8 mouse cellular contexts compared by ENCODE assay signal in genomic region chr4:133240934-133241908, GRCm38 (mm10). TPM values are rescaled to one million over a fixed set of nuclear protein-coding genes. Genes with fewer than 3 reads are reported as not detected.
DNase-seq lines count a peak whose midpoint lies in the region; ATAC-seq and TF ChIP-seq lines count a peak whose summit lies in the region.

No protein-coding gene starts in this region.

- H3K27ac ChIP-seq in MEL (ENCODE audit: control insufficient read depth, low read depth, low read length): peak overlapping the region; percentile 94
- no peak overlapping the region for H3K27ac ChIP-seq in forebrain, embryonic 16.5 days (ENCODE audit: low read length)
- peak overlapping the region; percentile 98 for H3K27ac ChIP-seq in layer of hippocampus, adult 2 months
- peak overlapping the region; percentile 60; the same call in 1 of the 2 replicates for H3K27ac ChIP-seq in neural tube, embryonic 15.5 days (replicated peaks)

- TF ChIP-seq RAD21 in MEL (IDR thresholded peaks at IDR 0.05; ENCODE audit: low read depth, low read length): no peak

- peak overlapping the region; percentile 75 to 85 for H3K4me3 ChIP-seq in MEL (ENCODE audit: control insufficient read depth in 1 of 2, insufficient read depth in 1 of 2, low read depth in 2 of 2, low read length in 2 of 2)
- peak overlapping the region; percentile 45 for H3K4me3 ChIP-seq in forebrain, embryonic 16.5 days (replicated peaks; ENCODE audit: low read length)
- H3K4me3 ChIP-seq in layer of hippocampus, adult 2 months: peak overlapping the region; percentile 87
- peak overlapping the region; percentile 85 for H3K4me3 ChIP-seq in lung, adult 2 months (replicated peaks; ENCODE audit: extremely low read depth, low read depth, low read length)
- peak overlapping the region; percentile 56 for H3K4me3 ChIP-seq in neural tube, embryonic 15.5 days (replicated peaks)

- no peaks in the 10 kb centered on the region for H3K27me3 ChIP-seq in MEL (ENCODE audit: control insufficient read depth in 1 of 2, insufficient read depth in 2 of 2, low read length in 2 of 2)
- peaks cover 38% of the 10 kb centered on the region for H3K27me3 ChIP-seq in forebrain, embryonic 16.5 days (replicated peaks; ENCODE audit: control insufficient read depth, insufficient read depth, low read length)
- peaks cover 59% of the 10 kb centered on the region for H3K27me3 ChIP-seq in neural tube, embryonic 15.5 days (replicated peaks)

- peaks cover 8% of the 10 kb centered on the region for H3K79me2 ChIP-seq in MEL (ENCODE audit: control insufficient read depth, insufficient read depth, low read length, poor library complexity)

- H3K4me1 ChIP-seq in MEL (ENCODE audit: control insufficient read depth in 1 of 2, insufficient read depth in 2 of 2, low read length in 2 of 2): peaks cover 10 to 60% of the 10 kb centered on the region in 2 experiments
- H3K4me1 ChIP-seq in forebrain, embryonic 16.5 days (replicated peaks; ENCODE audit: control insufficient read depth, insufficient read depth, low read length): peaks cover 13% of the 10 kb centered on the region
- peaks cover 6% of the 10 kb centered on the region for H3K4me1 ChIP-seq in lung, adult 2 months (ENCODE audit: control insufficient read depth, insufficient read depth, low read length)
- H3K4me1 ChIP-seq in neural tube, embryonic 15.5 days: peaks cover 15% of the 10 kb centered on the region

- peak; percentile 45 to 55 for TF ChIP-seq EP300 in MEL (IDR thresholded peaks at IDR 0.05; ENCODE audit: low read depth in 1 of 2, low read length in 2 of 2)

- H3K36me3 ChIP-seq in MEL (ENCODE audit: control insufficient read depth in 1 of 2, insufficient read depth in 2 of 2, low read length in 2 of 2): peaks cover 0 to 36% of the 10 kb centered on the region in 2 experiments; a peak in 2 of 4 replicates
- no peaks in the 10 kb centered on the region for H3K36me3 ChIP-seq in forebrain, embryonic 16.5 days (ENCODE audit: control insufficient read depth, insufficient read depth)
- H3K36me3 ChIP-seq in neural tube, embryonic 15.5 days: no peaks in the 10 kb centered on the region

- under 1% methylated on average over 78 of the region's 78 CpGs for WGBS in forebrain, embryonic 16.5 days
- WGBS in lung, adult 2 months: under 1% methylated on average over 78 of the region's 78 CpGs
- WGBS in neural tube, embryonic 15.5 days: under 1% methylated on average over 67 of the region's 78 CpGs

- TF ChIP-seq POLR2A in MEL (IDR thresholded peaks at IDR 0.05; ENCODE audit: control insufficient read depth in 1 of 2, insufficient read depth in 1 of 2, low read depth in 1 of 2, low read length in 2 of 2, poor library complexity in 1 of 2): peak; percentile 70 to 83; a peak in 3 of 4 replicates
- TF ChIP-seq POLR2A in lung, adult 2 months (IDR thresholded peaks at IDR 0.05; ENCODE audit: borderline replicate concordance, extremely low read depth, low read depth, low read length): peak; percentile 99

- ATAC-seq in forebrain, embryonic 16.5 days: peak; percentile 91
- peak; percentile 91 for ATAC-seq in neural tube, embryonic 15.5 days (ENCODE audit: low FRiP score)

- peak; percentile 93 for DNase-seq in MEL (ENCODE audit: low read depth, low spot score)
- DNase-seq in cerebellum, adult 18-20 months: peak; percentile 81 to 86
- DNase-seq in heart, postnatal 36 days: peak; percentile 94 to 96
- peak; percentile 85 to 86 for DNase-seq in layer of hippocampus, adult 2 months (ENCODE audit: low spot score in 2 of 2)
- DNase-seq in lung, adult 2 months: peak; percentile 91
- peak; percentile 97 for DNase-seq in testis, postnatal 10 days (ENCODE audit: low spot score)

- TF ChIP-seq CTCF in MEL (IDR thresholded peaks at IDR 0.05 in 2 of 3, conservative IDR thresholded peaks at IDR 0.05 in 1 of 3; ENCODE audit: control insufficient read depth in 1 of 3, insufficient read depth in 1 of 3, low read depth in 2 of 3, low read length in 3 of 3, poor library complexity in 1 of 3, severe bottlenecking in 1 of 3): peak in 2 of 3 experiments; percentile 45 to 64; a peak in 5 of 6 replicates
- TF ChIP-seq CTCF in layer of hippocampus, adult 2 months (conservative IDR thresholded peaks at IDR 0.05): peak; percentile 66
- TF ChIP-seq CTCF in lung, adult 2 months (IDR thresholded peaks at IDR 0.05; ENCODE audit: insufficient read depth, low read length): no peak

- intact Hi-C loops in heart, postnatal 36 days (cut with DNase I): no loop called here

- H3K4me2 ChIP-seq in forebrain, embryonic 16.5 days (ENCODE audit: low read length): peak overlapping the region; percentile 52
- peak overlapping the region; percentile 91 for H3K4me2 ChIP-seq in neural tube, embryonic 15.5 days

- H3K9ac ChIP-seq in MEL (ENCODE audit: control insufficient read depth, low read depth, low read length, poor library complexity, severe bottlenecking): peak overlapping the region; percentile 74
- H3K9ac ChIP-seq in forebrain, embryonic 16.5 days (replicated peaks; ENCODE audit: low read depth, low read length): peak overlapping the region; percentile 41
- peak overlapping the region; percentile 51 for H3K9ac ChIP-seq in neural tube, embryonic 15.5 days (replicated peaks)

- H3K9me3 ChIP-seq in MEL (replicated peaks; ENCODE audit: insufficient read depth, low read length): no peaks in the 10 kb centered on the region
- no peaks in the 10 kb centered on the region for H3K9me3 ChIP-seq in forebrain, embryonic 16.5 days (ENCODE audit: control insufficient read depth, low read length)
- no peaks in the 10 kb centered on the region for H3K9me3 ChIP-seq in neural tube, embryonic 15.5 days (replicated peaks)

TF ChIP-seq in MEL, 35 proteins besides CTCF, POLR2A, EP300 and RAD21 (continues in another document):
- TF ChIP-seq MYC (IDR thresholded peaks at IDR 0.05; ENCODE audit: low read depth, low read length): 0 out of 2 replicates have a peak, but pooled peaks have one; percentile 25
- no peak for TF ChIP-seq CHD1 (IDR thresholded peaks at IDR 0.05; ENCODE audit: low read depth, low read length)
- peak; percentile 18; the same call in 1 of the 2 replicates for TF ChIP-seq MAZ (IDR thresholded peaks at IDR 0.05; ENCODE audit: low read depth, low read length)
- TF ChIP-seq TCF12 (IDR thresholded peaks at IDR 0.05; ENCODE audit: low read depth, low read length): peak; percentile 41
- TF ChIP-seq USF1 (IDR thresholded peaks at IDR 0.05; ENCODE audit: low read depth, low read length): no peak
- no peak for TF ChIP-seq BHLHE40 (IDR thresholded peaks at IDR 0.05; ENCODE audit: borderline replicate concordance, low read depth, low read length)
- TF ChIP-seq NELFE (IDR thresholded peaks at IDR 0.05; ENCODE audit: low read depth, low read length): peak; percentile 68

RNA-seq across cellular contexts. Expression of gene Map3k6, which starts 0.6 kb away (rescaled TPM):
- 12.1 and 21.9 TPM in 2 replicates for total RNA-seq in MEL (2012; rRNA removed)
- polyA plus RNA-seq in MEL (2012; ENCODE audit: insufficient read depth in 1 of 2, insufficient read length in 2 of 2, low read depth in 1 of 2, low replicate concordance in 2 of 2, missing spikeins in 1 of 2): 10 to 100 TPM in 1 of 2 experiments, not detected in 1; 19.1 TPM
- 2.1 and 2.3 TPM in 2 replicates for polyA plus RNA-seq in forebrain, embryonic 16.5 days (2015; fragmentation: Nextera tagmentation; extraction: Ambion mirVana)
- 10 to 100 TPM; 15.5 to 20.1 TPM for total RNA-seq in heart, postnatal 36 days (2021)
- 10 to 100 TPM in 1 of 2 experiments, 1 to 10 TPM in 1; 5.8 to 10.5 TPM for total RNA-seq in layer of hippocampus, adult 2 months (2021)
- polyA plus RNA-seq in lung, adult 2 months (2012; rRNA removed): 27.9 and 38.2 TPM in 2 replicates
- 3.0 and 4.0 TPM in 2 replicates for polyA plus RNA-seq in neural tube, embryonic 15.5 days (2015; fragmentation: Nextera tagmentation; extraction: Ambion mirVana)

RNA-seq across cellular contexts. Expression of gene Sytl1, which starts 21.7 kb away (rescaled TPM):
- 0.08 TPM in 1 of 2 replicates, not detected in the other for total RNA-seq in MEL (2012; rRNA removed)
- polyA plus RNA-seq in MEL (2012; ENCODE audit: insufficient read depth in 1 of 2, insufficient read length in 2 of 2, low read depth in 1 of 2, low replicate concordance in 2 of 2, missing spikeins in 1 of 2): under 1 TPM in 1 of 2 experiments, not detected in 1; 0.31 TPM
- polyA plus RNA-seq in forebrain, embryonic 16.5 days (2015; fragmentation: Nextera tagmentation; extraction: Ambion mirVana): 0.47 and 0.52 TPM in 2 replicates
- total RNA-seq in heart, postnatal 36 days (2021): 1 to 10 TPM in 1 of 2 experiments, under 1 TPM in 1; 0.50 to 1.5 TPM
- total RNA-seq in layer of hippocampus, adult 2 months (2021): under 1 TPM; 0.20 to 0.34 TPM
- polyA plus RNA-seq in lung, adult 2 months (2012; rRNA removed): 7.4 and 23.0 TPM in 2 replicates
- 0.20 and 6.0 TPM in 2 replicates for polyA plus RNA-seq in neural tube, embryonic 15.5 days (2015; fragmentation: Nextera tagmentation; extraction: Ambion mirVana)

RNA-seq across cellular contexts. Expression of gene Gpr3, which starts 28.9 kb away (rescaled TPM):
- total RNA-seq in MEL (2012; rRNA removed): 0.08 TPM in 1 of 2 replicates, not detected in the other
- under 1 TPM in 1 of 2 experiments, not detected in 1; 0.35 TPM for polyA plus RNA-seq in MEL (2012; ENCODE audit: insufficient read depth in 1 of 2, insufficient read length in 2 of 2, low read depth in 1 of 2, low replicate concordance in 2 of 2, missing spikeins in 1 of 2)
- polyA plus RNA-seq in forebrain, embryonic 16.5 days (2015; fragmentation: Nextera tagmentation; extraction: Ambion mirVana): 0.57 and 1.4 TPM in 2 replicates
- under 1 TPM in 1 of 2 experiments, not detected in 1; 0.16 TPM for total RNA-seq in heart, postnatal 36 days (2021)
- 1 to 10 TPM; 5.0 to 5.3 TPM for total RNA-seq in layer of hippocampus, adult 2 months (2021)
- 0.18 and 0.60 TPM in 2 replicates for polyA plus RNA-seq in lung, adult 2 months (2012; rRNA removed)
- polyA plus RNA-seq in neural tube, embryonic 15.5 days (2015; fragmentation: Nextera tagmentation; extraction: Ambion mirVana): 1.3 and 2.5 TPM in 2 replicates

RNA-seq across cellular contexts. Expression of gene Cd164l2, which starts 29.3 kb away (rescaled TPM):
- not detected in 2 replicates for total RNA-seq in MEL (2012; rRNA removed)
- not detected for polyA plus RNA-seq in MEL (2012; ENCODE audit: insufficient read depth in 1 of 2, insufficient read length in 2 of 2, low read depth in 1 of 2, low replicate concordance in 2 of 2, missing spikeins in 1 of 2)
- 0.88 and 1.1 TPM in 2 replicates for polyA plus RNA-seq in forebrain, embryonic 16.5 days (2015; fragmentation: Nextera tagmentation; extraction: Ambion mirVana)
- total RNA-seq in heart, postnatal 36 days (2021): under 1 TPM in 1 of 2 experiments, not detected in 1; 0.51 TPM
- total RNA-seq in layer of hippocampus, adult 2 months (2021): 1 to 10 TPM; 2.3 to 4.2 TPM
- 2.8 and 4.3 TPM in 2 replicates for polyA plus RNA-seq in lung, adult 2 months (2012; rRNA removed)
- polyA plus RNA-seq in neural tube, embryonic 15.5 days (2015; fragmentation: Nextera tagmentation; extraction: Ambion mirVana): 2.6 and 3.9 TPM in 2 replicates

RNA-seq across cellular contexts. Expression of gene Tmem222, which starts 36.4 kb away (rescaled TPM):
- 45.1 and 51.8 TPM in 2 replicates for total RNA-seq in MEL (2012; rRNA removed)
- 10 to 100 TPM in 1 of 2 experiments, not detected in 1; 69.2 TPM for polyA plus RNA-seq in MEL (2012; ENCODE audit: insufficient read depth in 1 of 2, insufficient read length in 2 of 2, low read depth in 1 of 2, low replicate concordance in 2 of 2, missing spikeins in 1 of 2)
- polyA plus RNA-seq in forebrain, embryonic 16.5 days (2015; fragmentation: Nextera tagmentation; extraction: Ambion mirVana): 112 and 124 TPM in 2 replicates
- total RNA-seq in heart, postnatal 36 days (2021): 10 to 100 TPM; 30.6 to 30.7 TPM
- 10 to 100 TPM; 89.1 to 94.4 TPM for total RNA-seq in layer of hippocampus, adult 2 months (2021)
- 58.1 and 71.6 TPM in 2 replicates for polyA plus RNA-seq in lung, adult 2 months (2012; rRNA removed)
- polyA plus RNA-seq in neural tube, embryonic 15.5 days (2015; fragmentation: Nextera tagmentation; extraction: Ambion mirVana): 115 and 117 TPM in 2 replicates
